Mouse (Mus musculus): ENCODE results near the gene Nav1. TPM values are rescaled to one million over a fixed set of nuclear protein-coding genes. Genes with fewer than 3 reads are reported as not detected.
A peak's percentile ranks its signal among the peaks of the same experiment; 100 is the strongest.
"Not testable (repeated sequence)": the region's sequence is repeated elsewhere in the genome, so short reads cannot be mapped to it uniquely, and the experiment has no call there.

The Nav1 gene
- polyA plus RNA-seq, 1 experiment from 2014 or later: 3.9 TPM

DNA sequence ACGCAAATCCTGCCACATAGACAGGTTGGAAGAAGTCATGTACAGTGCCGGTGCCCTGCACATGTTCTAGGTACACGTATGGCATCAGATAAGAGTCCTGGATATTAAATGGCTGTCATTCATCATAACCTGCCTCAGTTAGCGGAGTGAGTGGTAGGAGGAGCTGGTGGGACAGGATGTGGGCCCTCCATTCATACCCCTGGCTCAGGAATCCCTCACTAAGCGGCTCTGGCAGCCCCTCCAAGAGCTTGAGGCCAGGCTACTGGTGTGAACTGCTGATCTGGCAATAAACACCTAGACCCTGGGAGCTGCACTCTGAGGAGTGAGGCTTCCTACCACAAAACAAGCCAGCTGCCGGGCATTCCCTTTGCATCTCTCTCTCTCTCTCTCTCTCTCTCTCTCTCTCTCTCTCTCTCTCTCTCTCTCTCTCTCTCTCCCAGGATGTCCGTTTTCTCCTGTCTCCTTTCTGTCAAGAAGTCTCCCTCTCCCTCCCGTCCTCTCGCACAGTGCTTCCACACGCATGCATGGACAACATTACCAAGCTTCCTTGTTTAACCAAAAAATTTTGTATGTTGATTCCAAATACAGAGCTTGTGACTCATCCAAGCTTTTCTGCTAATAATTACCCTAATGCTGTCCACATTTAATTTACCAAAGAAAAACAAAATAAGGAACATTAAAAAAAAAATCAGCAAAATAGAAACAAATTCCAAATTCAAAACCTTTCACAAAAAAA lies 116.0 kb downstream of the Nav1 start:
- Histone ChIP-seq H3K9ac (ENCODE audit: low read length) (no peak overlapping the region), H3K9me3 (ENCODE audit: control insufficient read depth, low read length) (no peaks in the 10 kb centered on the region), H3K4me2 (replicated peaks; ENCODE audit: low read depth) (no peak overlapping the region), H3K27me3 (ENCODE audit: control insufficient read depth, insufficient read depth, low read length) (no peaks in the 10 kb centered on the region), H3K4me1 (replicated peaks; ENCODE audit: control insufficient read depth, insufficient read depth) (no peaks in the 10 kb centered on the region), H3K27ac (replicated peaks) (0 out of 2 replicates have a peak overlapping the region, but pooled peaks have one; percentile 45), H3K4me3 (ENCODE audit: low read depth, low read length) (no peak overlapping the region), H3K36me3 (ENCODE audit: control insufficient read depth, insufficient read depth, low read length) (no peaks in the 10 kb centered on the region)
- DNase-seq (ENCODE audit: low spot score): no peak
- ATAC-seq (ENCODE audit: low FRiP score, low TSS enrichment): no peak
- 50% methylated on average over 10 of the region's 10 CpGs for WGBS
- TF ChIP-seq CTCF (IDR thresholded peaks at IDR 0.05; ENCODE audit: low read depth) (no peak), EP300 (optimal IDR thresholded peaks at IDR 0.05) (no peak)

DNA sequence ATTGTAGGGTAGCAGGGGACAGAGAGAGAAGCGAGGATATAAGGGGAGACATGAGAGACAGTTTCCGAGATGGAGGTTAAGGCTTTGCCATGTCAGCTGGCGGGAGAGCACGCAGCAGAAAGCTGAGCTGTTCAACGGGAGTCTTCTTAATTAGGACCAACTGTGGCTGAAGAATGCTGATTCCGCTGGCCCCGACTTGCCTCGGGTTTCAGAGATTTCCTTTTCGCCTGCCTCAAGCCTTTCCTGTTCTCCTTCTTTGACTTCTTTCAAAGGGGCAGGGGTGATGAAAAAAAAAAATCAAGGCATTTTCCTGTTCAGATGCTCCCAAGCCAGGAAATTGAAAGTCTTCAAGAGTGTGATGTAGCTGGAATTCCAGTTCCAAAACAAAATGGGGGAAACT lies 118.2 kb downstream of the Nav1 start:
- H3K27me3 ChIP-seq (ENCODE audit: control insufficient read depth, insufficient read depth, low read length): no peaks in the 10 kb centered on the region
- WGBS: 84% methylated on average over 9 of the region's 9 CpGs
- no peak overlapping the region for H3K4me3 ChIP-seq (ENCODE audit: low read depth, low read length)
- no peak for ATAC-seq (ENCODE audit: low FRiP score, low TSS enrichment)
- no peaks in the 10 kb centered on the region for H3K4me1 ChIP-seq (replicated peaks; ENCODE audit: control insufficient read depth, insufficient read depth)
- H3K4me2 ChIP-seq (replicated peaks; ENCODE audit: low read depth): no peak overlapping the region
- no peak for TF ChIP-seq CTCF (IDR thresholded peaks at IDR 0.05; ENCODE audit: low read depth)
- no peak for TF ChIP-seq EP300 (optimal IDR thresholded peaks at IDR 0.05)
- no peaks in the 10 kb centered on the region for H3K9me3 ChIP-seq (ENCODE audit: control insufficient read depth, low read length)
- DNase-seq (ENCODE audit: low spot score): no peak
- no peak overlapping the region for H3K9ac ChIP-seq (ENCODE audit: low read length)
- no peak overlapping the region for H3K27ac ChIP-seq (replicated peaks)
- H3K36me3 ChIP-seq (ENCODE audit: control insufficient read depth, insufficient read depth, low read length): no peaks in the 10 kb centered on the region

DNA sequence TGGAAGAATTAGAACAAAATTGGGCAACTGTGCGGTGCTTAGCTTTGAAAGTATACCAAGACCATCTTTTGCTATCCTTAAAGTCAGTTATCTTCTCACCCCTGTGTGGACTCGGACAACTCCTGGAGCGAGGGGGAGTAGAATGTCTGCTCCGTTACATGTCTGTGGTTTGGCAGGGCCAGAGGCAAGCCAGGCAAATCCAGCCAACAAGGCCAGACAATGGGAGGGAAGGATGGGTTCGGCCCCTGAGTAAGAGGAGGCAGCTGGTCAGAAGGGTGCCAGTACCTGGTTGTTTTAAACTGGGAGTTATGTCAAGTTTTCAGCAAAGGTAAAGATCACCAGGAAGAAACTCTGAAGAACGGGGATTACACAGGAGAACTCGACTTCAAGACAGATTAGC lies 121.9 kb downstream of the Nav1 start:
- no peaks in the 10 kb centered on the region for H3K4me1 ChIP-seq (replicated peaks; ENCODE audit: control insufficient read depth, insufficient read depth)
- H3K9ac ChIP-seq (ENCODE audit: low read length): no peak overlapping the region
- TF ChIP-seq CTCF (IDR thresholded peaks at IDR 0.05; ENCODE audit: low read depth): no peak
- TF ChIP-seq EP300 (optimal IDR thresholded peaks at IDR 0.05): no peak
- no peaks in the 10 kb centered on the region for H3K36me3 ChIP-seq (ENCODE audit: control insufficient read depth, insufficient read depth, low read length)
- no peak overlapping the region for H3K27ac ChIP-seq (replicated peaks)
- no peaks in the 10 kb centered on the region for H3K9me3 ChIP-seq (ENCODE audit: control insufficient read depth, low read length)
- no peak overlapping the region for H3K4me2 ChIP-seq (replicated peaks; ENCODE audit: low read depth)
- ATAC-seq (ENCODE audit: low FRiP score, low TSS enrichment): no peak
- no peak for DNase-seq (ENCODE audit: low spot score)
- H3K27me3 ChIP-seq (ENCODE audit: control insufficient read depth, insufficient read depth, low read length): no peaks in the 10 kb centered on the region
- WGBS: 87% methylated on average over 7 of the region's 7 CpGs
- H3K4me3 ChIP-seq (ENCODE audit: low read depth, low read length): no peak overlapping the region

DNA sequence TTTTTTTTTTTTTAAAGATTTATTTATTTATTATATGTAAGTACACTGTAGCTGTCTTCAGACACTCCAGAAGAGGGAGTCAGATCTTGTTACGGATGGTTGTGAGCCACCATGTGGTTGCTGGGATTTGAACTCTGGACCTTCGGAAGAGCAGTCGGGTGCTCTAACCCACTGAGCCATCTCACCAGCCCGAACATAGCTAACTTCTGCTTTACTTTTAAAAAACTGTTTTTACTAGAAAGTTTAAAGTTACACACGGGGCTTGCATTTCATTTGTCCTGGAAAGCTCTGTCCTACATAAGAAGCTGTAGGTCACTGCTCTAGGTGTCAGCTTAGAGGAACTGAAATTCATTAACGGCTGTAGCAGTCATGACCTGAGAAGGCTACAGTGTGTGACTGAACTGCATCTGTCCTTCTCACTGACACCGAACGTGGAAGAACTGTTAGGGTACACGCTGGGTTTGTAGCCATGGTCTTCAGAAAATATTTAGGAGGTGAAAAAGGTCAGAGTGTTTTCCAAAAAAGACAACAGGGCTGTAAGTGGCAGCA lies 122.5 kb downstream of the Nav1 start:
- H3K27me3 ChIP-seq (ENCODE audit: control insufficient read depth, insufficient read depth, low read length); H3K4me1 ChIP-seq (replicated peaks; ENCODE audit: control insufficient read depth, insufficient read depth); DNase-seq (ENCODE audit: low spot score); H3K4me3 ChIP-seq (ENCODE audit: low read depth, low read length); H3K4me2 ChIP-seq (replicated peaks; ENCODE audit: low read depth); H3K36me3 ChIP-seq (ENCODE audit: control insufficient read depth, insufficient read depth, low read length); H3K9me3 ChIP-seq (ENCODE audit: control insufficient read depth, low read length); ATAC-seq (ENCODE audit: low FRiP score, low TSS enrichment); H3K27ac ChIP-seq (replicated peaks); H3K9ac ChIP-seq (ENCODE audit: low read length): not testable (repeated sequence)
- WGBS: 91% methylated on average over 8 of the region's 9 CpGs

DNA sequence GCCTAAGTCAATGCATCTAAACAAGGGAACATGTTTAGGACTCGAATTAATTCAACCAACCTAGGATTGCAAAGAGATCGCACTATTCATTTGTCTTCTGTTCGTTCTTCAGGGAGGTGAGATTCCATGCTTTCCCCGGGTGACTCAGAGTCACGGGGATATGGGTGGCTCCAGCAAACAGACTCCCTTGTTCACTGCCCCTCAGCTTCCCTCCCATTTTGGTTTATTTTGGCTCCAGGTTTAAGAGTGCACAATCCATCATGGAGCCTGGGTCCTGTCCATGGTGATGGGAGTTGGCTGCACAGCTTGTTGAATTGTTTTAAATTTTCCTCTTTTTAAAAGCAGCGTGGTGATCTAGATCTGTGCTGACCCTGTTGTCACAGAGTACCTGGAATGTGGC lies 123.1 kb downstream of the Nav1 start:
- Histone ChIP-seq H3K36me3 (ENCODE audit: control insufficient read depth, insufficient read depth, low read length) (no peaks in the 10 kb centered on the region), H3K9me3 (ENCODE audit: control insufficient read depth, low read length) (no peaks in the 10 kb centered on the region), H3K27me3 (ENCODE audit: control insufficient read depth, insufficient read depth, low read length) (no peaks in the 10 kb centered on the region), H3K27ac (replicated peaks) (no peak overlapping the region), H3K4me1 (replicated peaks; ENCODE audit: control insufficient read depth, insufficient read depth) (no peaks in the 10 kb centered on the region), H3K4me2 (replicated peaks; ENCODE audit: low read depth) (no peak overlapping the region), H3K4me3 (ENCODE audit: low read depth, low read length) (no peak overlapping the region), H3K9ac (ENCODE audit: low read length) (no peak overlapping the region)
- TF ChIP-seq CTCF (IDR thresholded peaks at IDR 0.05; ENCODE audit: low read depth): no peak
- no peak for TF ChIP-seq EP300 (optimal IDR thresholded peaks at IDR 0.05)
- WGBS: 68% methylated on average over 6 of the region's 6 CpGs
- ATAC-seq (ENCODE audit: low FRiP score, low TSS enrichment): no peak
- no peak for DNase-seq (ENCODE audit: low spot score)

DNA sequence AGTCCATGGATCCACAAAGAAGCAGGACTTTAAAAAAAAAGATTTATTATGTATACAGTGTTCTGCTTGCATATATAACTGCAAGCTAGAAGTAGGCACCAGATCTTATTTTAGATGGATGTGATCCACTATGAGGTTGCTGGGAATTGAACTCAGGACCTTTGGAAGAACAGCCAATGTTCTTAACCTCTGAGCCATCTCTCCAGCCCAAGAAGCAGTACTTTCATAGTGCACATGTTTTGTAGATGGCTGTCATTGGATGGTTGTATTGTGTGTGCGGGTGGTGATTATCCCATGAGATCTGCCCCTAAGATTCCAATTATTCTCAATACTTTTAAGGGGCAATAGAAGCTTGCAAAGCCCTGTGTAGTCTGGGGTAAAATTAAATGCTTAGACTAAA lies 124.4 kb downstream of the Nav1 start:
- no peak overlapping the region for H3K4me3 ChIP-seq (ENCODE audit: low read depth, low read length)
- no peaks in the 10 kb centered on the region for H3K9me3 ChIP-seq (ENCODE audit: control insufficient read depth, low read length)
- H3K9ac ChIP-seq (ENCODE audit: low read length): no peak overlapping the region
- H3K4me1 ChIP-seq (replicated peaks; ENCODE audit: control insufficient read depth, insufficient read depth): no peaks in the 10 kb centered on the region
- no peak overlapping the region for H3K27ac ChIP-seq (replicated peaks)
- DNase-seq (ENCODE audit: low spot score) (no peak), ATAC-seq (ENCODE audit: low FRiP score, low TSS enrichment) (no peak)
- no peaks in the 10 kb centered on the region for H3K27me3 ChIP-seq (ENCODE audit: control insufficient read depth, insufficient read depth, low read length)
- no peak overlapping the region for H3K4me2 ChIP-seq (replicated peaks; ENCODE audit: low read depth)
- no peak for TF ChIP-seq EP300 (optimal IDR thresholded peaks at IDR 0.05)
- no peak for TF ChIP-seq CTCF (IDR thresholded peaks at IDR 0.05; ENCODE audit: low read depth)
- 97% methylated on average over 1 of the region's 1 CpGs for WGBS
- H3K36me3 ChIP-seq (ENCODE audit: control insufficient read depth, insufficient read depth, low read length): no peaks in the 10 kb centered on the region

Data from stomach, postnatal 0 days (tissue).